Mouse (Mus musculus): Measurements from ENCODE around the gene Kif5a.

Kif5a gene

DNA sequence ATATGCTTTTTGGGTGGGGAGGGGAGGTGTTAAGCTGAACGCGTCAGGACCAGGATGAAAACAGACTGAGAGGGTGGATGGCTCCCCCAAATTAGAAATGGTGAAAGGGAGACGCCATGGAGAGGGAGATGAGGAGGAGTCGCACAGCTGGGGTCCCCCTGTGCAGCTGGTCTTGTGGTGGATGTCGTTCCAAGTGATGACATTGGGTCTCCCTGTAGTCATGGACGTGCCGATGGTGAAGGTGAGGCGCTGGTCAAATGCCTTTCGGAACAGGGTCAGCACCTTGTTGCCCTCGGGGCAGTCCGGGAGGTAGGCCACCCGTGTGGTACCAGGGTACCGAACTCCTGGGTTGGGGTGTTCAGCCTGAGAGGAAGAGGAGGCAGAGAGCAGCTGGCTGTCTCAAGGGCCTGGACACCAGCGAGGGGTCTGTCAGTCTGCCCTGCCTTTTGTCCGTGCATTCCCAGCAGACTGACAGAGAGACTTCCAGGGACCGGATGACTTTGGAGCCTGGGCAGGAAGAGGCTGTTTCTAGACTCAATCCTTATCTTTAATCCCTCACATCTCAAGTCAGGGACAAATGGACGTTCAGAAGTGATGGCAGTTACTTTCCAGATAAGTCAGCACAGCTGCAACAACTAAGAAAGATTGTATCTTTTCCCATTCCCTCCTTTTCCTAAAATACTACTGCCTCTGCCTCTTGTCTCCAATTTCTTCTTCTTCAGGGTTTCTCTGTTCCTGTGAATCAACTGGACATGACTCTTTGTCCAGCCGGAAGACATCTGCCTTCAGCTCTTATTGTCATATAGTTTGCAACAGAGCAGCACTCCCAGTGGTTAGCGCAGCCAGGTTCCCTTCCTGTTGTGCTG is 71.7 kb downstream of the Kif5a start:
- H3K27me3 ChIP-seq (ENCODE audit: insufficient read depth, low read length), result 0 out of 2 replicates have a peak, but pooled peaks cover 3% of the 10 kb centered on the region

DNA sequence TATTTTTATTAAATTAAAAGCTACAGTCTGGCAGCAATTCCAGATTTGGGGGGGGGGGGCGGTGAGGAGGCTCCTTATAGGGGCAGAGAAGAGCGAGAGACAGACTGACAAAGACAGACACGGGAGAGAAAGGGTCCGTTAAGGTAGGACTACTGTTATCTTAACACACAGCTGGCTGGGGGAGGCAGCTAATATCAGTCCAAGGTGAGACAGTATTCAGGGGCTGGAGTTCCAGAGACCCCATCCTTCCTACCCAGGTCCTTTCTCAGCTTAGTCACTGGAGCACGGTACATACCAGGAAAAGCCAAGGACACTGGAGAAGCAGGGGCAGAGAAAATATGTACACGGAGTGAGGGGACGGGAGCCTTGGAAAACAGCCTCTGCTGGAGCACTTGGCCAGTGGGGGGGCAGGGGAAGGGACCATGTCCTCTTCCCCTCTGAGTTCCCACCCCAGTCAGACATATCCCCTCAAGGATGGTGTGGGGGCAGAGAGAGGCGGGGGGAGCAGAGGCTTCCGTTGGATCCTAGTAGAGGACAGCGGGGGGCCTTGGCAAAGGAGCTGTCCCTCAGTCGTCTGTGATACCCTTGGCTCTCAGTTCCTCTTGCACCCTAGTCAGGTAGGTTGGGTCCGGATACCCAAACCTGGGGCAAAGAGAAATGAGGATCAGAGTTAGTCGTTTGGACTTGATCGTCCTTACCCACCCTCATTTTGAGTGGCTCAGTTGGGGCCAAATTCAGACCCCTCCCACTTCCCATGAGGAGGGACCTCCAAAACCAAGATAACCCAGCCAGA is 72.6 kb downstream of the Kif5a start:
- Histone ChIP-seq H3K27me3 (ENCODE audit: insufficient read depth, low read length) (0 out of 2 replicates have a peak, but pooled peaks cover 3% of the 10 kb centered on the region), H3K36me3 (ENCODE audit: insufficient read depth, low read length) (peaks cover 45% of the 10 kb centered on the region), H3K9me3 (ENCODE audit: low read length) (no peaks in the 10 kb centered on the region), H3K4me3 (replicated peaks; ENCODE audit: low read length) (peak overlapping the region; percentile 88), H3K4me1 (replicated peaks; ENCODE audit: low read depth, low read length) (peaks cover 81% of the 10 kb centered on the region)
- no peak for TF ChIP-seq CTCF (conservative IDR thresholded peaks at IDR 0.05; ENCODE audit: low read length)
- TF ChIP-seq POU5F1 (IDR thresholded peaks at IDR 0.05; ENCODE audit: borderline replicate concordance, low read length), result no peak
- no peak for TF ChIP-seq NANOG (IDR thresholded peaks at IDR 0.05; ENCODE audit: borderline replicate concordance, low read length)

More for the DNA sequence above, 71.7 kb downstream of the Kif5a start:
- peaks cover 83% of the 10 kb centered on the region for H3K4me1 ChIP-seq (replicated peaks; ENCODE audit: low read depth, low read length)
- H3K4me3 ChIP-seq (replicated peaks; ENCODE audit: low read length), result peak overlapping the region; percentile 88
- no peak for TF ChIP-seq CTCF (conservative IDR thresholded peaks at IDR 0.05; ENCODE audit: low read length)
- no peak for TF ChIP-seq NANOG (IDR thresholded peaks at IDR 0.05; ENCODE audit: borderline replicate concordance, low read length)
- no peak for TF ChIP-seq POU5F1 (IDR thresholded peaks at IDR 0.05; ENCODE audit: borderline replicate concordance, low read length)
- H3K9me3 ChIP-seq (ENCODE audit: low read length), result no peaks in the 10 kb centered on the region
- peaks cover 37% of the 10 kb centered on the region for H3K36me3 ChIP-seq (ENCODE audit: insufficient read depth, low read length)

DNA sequence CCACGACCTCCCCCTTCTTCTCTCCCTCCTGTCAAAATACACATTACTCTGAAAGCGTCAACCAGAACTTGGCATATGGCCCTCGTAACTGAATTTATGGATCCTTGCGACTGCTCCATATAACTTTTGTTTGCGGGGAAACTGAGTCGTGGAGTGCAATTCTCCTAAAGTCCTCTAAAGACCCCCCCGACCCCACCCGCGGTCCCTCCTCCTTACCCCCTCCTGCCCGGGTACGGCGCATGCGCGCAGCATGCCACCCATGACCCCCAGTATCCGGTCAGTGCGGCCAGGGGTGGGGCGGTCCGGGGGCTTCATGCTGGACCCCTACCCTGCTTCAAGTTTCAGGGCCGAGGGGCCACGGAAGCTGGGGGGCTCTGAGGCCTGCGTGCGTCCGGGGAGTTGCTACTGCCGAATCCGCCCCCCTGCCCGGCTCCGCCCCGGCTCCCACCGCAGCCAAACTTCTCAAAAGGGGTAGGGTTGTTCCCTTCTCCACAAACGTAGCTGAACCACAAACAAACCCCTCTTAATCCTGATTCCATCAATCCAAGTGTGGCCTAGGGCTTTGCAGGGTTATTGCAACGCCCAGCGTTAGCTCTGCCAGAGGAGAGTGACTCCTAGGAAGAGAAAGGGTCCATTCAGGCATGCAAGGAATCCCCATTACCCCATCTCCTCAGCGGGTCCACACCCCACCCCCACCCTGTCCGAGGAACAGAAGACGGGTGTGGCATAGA is 73.3 kb downstream of the Kif5a start, which contains the start of gene Arhgef25:
TSS of gene Arhgef25 (minus strand) at position 433 of the 731 bp plus-strand sequence.
- H3K27me3 ChIP-seq (ENCODE audit: insufficient read depth, low read length), result 0 out of 2 replicates have a peak, but pooled peaks cover 3% of the 10 kb centered on the region
- peaks cover 84% of the 10 kb centered on the region for H3K4me1 ChIP-seq (replicated peaks; ENCODE audit: low read depth, low read length)
- no peaks in the 10 kb centered on the region for H3K9me3 ChIP-seq (ENCODE audit: low read length)
- H3K4me3 ChIP-seq (replicated peaks; ENCODE audit: low read length), result peak within 1 kb of the TSS; percentile 88
- peaks cover 53% of the 10 kb centered on the region for H3K36me3 ChIP-seq (ENCODE audit: insufficient read depth, low read length)
- TF ChIP-seq CTCF (conservative IDR thresholded peaks at IDR 0.05; ENCODE audit: low read length) (no peak), POU5F1 (IDR thresholded peaks at IDR 0.05; ENCODE audit: borderline replicate concordance, low read length) (no peak), NANOG (IDR thresholded peaks at IDR 0.05; ENCODE audit: borderline replicate concordance, low read length) (no peak)

DNA sequence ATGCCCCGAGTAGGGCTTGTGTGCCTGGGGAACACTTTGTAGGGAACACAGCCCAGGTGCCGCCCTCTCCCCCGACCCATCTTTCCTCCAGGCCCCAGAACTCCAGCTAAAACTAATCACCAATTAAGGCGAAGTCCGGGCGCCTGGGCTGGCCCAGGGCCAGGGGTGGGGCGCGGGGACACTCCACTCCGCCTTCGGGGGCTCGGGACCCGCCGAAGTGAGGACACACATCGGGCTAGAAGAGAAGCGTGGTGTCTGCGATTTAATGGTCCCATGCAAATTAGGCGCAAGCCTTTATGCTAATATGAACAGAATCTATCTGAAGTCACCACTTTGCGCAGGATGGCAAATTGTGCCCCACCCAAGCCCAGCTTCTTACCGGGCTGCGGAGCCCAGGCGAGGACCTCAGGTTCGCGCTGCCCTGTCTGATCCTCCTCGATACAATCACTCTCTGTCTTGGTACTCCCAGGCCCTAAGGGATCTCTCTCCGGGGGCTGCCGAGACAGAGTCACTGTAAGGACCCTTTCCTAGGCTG is 74.0 kb downstream of the Kif5a start:
- no peaks in the 10 kb centered on the region for H3K9me3 ChIP-seq (ENCODE audit: low read length)

DNA sequence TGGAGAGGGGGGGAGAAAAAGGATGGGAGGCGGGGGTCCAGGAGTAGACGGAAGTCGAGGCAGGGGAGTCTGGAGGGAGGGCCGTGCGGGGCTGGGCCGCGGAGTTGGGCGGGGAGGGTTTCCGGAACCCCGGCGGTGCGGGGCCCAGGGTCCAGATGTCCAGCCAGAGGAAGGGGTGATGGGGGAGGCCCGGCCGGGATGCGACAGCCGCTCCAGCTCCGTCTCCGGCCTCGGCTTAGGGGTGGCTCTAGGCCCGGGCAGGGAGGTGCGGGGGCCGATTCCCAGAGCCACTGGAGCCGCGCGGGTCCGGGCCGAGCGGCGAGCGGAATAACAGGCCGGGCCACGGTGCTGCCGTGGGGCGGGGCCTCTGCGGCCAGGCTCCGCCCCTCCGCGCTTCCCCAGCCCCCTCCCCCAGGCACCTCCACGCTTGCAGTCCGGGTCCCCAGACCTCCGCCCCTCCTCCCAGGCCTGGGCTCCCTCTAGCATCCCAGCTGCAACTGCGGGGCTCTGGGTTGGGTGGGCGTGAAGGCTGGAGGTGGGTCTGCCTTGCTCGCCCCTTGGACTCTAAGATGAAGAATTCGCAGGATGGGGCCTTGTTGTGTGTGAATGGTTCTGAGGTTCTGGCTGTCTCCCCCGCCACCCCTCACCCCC is 74.6 kb downstream of the Kif5a start:
- H3K36me3 ChIP-seq (ENCODE audit: insufficient read depth, low read length), result peaks cover 55% of the 10 kb centered on the region
- peak overlapping the region; percentile 88 for H3K4me3 ChIP-seq (replicated peaks; ENCODE audit: low read length)
- TF ChIP-seq POU5F1 (IDR thresholded peaks at IDR 0.05; ENCODE audit: borderline replicate concordance, low read length), result no peak
- no peak for TF ChIP-seq CTCF (conservative IDR thresholded peaks at IDR 0.05; ENCODE audit: low read length)
- TF ChIP-seq NANOG (IDR thresholded peaks at IDR 0.05; ENCODE audit: borderline replicate concordance, low read length), result no peak
- 0 out of 2 replicates have a peak, but pooled peaks cover 3% of the 10 kb centered on the region for H3K27me3 ChIP-seq (ENCODE audit: insufficient read depth, low read length)
- peaks cover 87% of the 10 kb centered on the region for H3K4me1 ChIP-seq (replicated peaks; ENCODE audit: low read depth, low read length)
- no peaks in the 10 kb centered on the region for H3K9me3 ChIP-seq (ENCODE audit: low read length)

More for the DNA sequence above, 74.0 kb downstream of the Kif5a start:
- Histone ChIP-seq H3K4me1 (replicated peaks; ENCODE audit: low read depth, low read length) (peaks cover 84% of the 10 kb centered on the region), H3K27me3 (ENCODE audit: insufficient read depth, low read length) (0 out of 2 replicates have a peak, but pooled peaks cover 3% of the 10 kb centered on the region), H3K36me3 (ENCODE audit: insufficient read depth, low read length) (peaks cover 56% of the 10 kb centered on the region), H3K4me3 (replicated peaks; ENCODE audit: low read length) (peak overlapping the region; percentile 88)
- TF ChIP-seq CTCF (conservative IDR thresholded peaks at IDR 0.05; ENCODE audit: low read length) (no peak), NANOG (IDR thresholded peaks at IDR 0.05; ENCODE audit: borderline replicate concordance, low read length) (no peak), POU5F1 (IDR thresholded peaks at IDR 0.05; ENCODE audit: borderline replicate concordance, low read length) (no peak)

DNA sequence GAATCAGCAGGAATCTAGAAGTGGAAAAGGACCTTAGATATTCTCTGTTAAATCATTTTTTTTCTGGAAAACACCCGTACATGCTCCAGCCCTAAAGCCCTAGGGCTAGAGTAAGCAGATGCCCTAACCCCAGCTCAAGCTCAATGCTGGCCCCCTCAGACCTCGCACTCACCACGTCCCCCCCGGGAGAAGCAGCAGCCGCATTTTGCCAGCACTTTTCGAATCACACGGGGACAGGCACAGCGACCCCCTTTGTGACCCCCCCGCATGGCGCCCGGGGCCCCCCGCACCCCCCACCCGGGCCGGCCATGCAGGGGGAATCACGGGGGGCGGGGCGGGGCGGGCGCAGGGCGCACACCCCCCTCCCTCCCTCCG is 75.1 kb downstream of the Kif5a start:
- no peak for TF ChIP-seq NANOG (IDR thresholded peaks at IDR 0.05; ENCODE audit: borderline replicate concordance, low read length)
- no peak for TF ChIP-seq CTCF (conservative IDR thresholded peaks at IDR 0.05; ENCODE audit: low read length)
- TF ChIP-seq POU5F1 (IDR thresholded peaks at IDR 0.05; ENCODE audit: borderline replicate concordance, low read length), result no peak
- H3K4me3 ChIP-seq (replicated peaks; ENCODE audit: low read length), result peak overlapping the region; percentile 88
- peaks cover 87% of the 10 kb centered on the region for H3K4me1 ChIP-seq (replicated peaks; ENCODE audit: low read depth, low read length)
- 0 out of 2 replicates have a peak, but pooled peaks cover 3% of the 10 kb centered on the region for H3K27me3 ChIP-seq (ENCODE audit: insufficient read depth, low read length)
- H3K36me3 ChIP-seq (ENCODE audit: insufficient read depth, low read length), result peaks cover 55% of the 10 kb centered on the region
- H3K9me3 ChIP-seq (ENCODE audit: low read length), result no peaks in the 10 kb centered on the region

DNA sequence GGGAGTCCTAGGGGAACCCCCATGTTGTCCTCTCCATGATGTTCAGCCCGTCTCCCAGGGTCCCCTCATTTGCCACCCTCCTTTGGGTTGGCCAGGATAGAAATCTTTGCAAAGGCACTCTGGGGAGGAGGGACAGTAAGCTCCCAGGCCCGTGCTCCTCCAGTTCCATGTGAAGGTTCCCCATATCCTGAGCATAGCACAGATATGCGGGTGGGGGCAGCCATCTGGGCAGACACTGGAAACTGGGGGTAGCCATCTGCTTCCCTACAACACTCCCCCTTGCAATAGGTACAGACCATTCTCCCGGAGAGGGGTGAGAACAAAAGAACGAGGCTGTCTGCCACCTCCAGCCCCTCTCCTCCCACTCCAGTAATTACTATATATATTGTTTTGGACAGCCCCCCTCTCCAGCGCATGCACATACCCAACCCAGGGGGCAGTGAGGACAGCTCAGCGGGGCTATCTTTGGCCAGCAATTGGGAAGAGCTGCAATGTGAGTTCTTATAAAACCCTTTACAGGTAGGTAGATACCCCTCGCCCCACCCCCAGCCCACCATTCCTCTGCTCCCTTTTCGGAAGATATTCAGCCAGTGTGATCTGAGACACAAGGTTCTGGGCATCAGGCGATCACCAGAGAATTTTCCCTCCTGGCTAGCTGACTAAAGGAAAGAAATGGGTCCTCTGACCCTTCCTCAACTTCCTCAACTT is 75.6 kb downstream of the Kif5a start:
- peak overlapping the region; percentile 88 for H3K4me3 ChIP-seq (replicated peaks; ENCODE audit: low read length)
- H3K27me3 ChIP-seq (ENCODE audit: insufficient read depth, low read length), result 0 out of 2 replicates have a peak, but pooled peaks cover 4% of the 10 kb centered on the region
- peaks cover 55% of the 10 kb centered on the region for H3K36me3 ChIP-seq (ENCODE audit: insufficient read depth, low read length)

More for the DNA sequence above, 75.6 kb downstream of the Kif5a start:
- Histone ChIP-seq H3K4me1 (replicated peaks; ENCODE audit: low read depth, low read length) (peaks cover 87% of the 10 kb centered on the region), H3K9me3 (ENCODE audit: low read length) (no peaks in the 10 kb centered on the region)
- TF ChIP-seq NANOG (IDR thresholded peaks at IDR 0.05; ENCODE audit: borderline replicate concordance, low read length) (no peak), CTCF (conservative IDR thresholded peaks at IDR 0.05; ENCODE audit: low read length) (no peak), POU5F1 (IDR thresholded peaks at IDR 0.05; ENCODE audit: borderline replicate concordance, low read length) (no peak)
